Mouse (Mus musculus): ENCODE results near the gene Ldlrad3.

The Ldlrad3 gene

DNA sequence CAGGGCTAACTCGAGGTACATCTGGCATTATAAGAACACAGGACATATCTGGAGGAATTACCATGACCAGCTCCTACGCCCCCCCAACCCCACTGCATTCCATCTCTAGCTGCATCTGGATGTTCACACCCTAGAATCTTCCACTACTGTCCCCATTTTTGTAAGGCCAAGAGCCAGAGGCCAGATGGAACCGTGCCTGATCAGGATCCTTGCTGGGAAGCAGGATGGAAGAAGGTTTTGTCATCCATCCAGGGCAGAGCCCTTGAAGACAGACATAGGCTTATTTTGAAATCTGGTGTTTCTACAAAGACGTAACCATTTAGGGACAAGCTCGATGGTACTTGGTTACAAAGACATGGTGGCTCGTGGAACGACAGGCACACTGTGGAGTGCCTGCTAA is 139.7 kb downstream of the Ldlrad3 start:
- POLR2A ChIA-PET, result interaction anchor here in 1 of 4 experiments (2.5 kb wide), 1 partner anchor 9 kb away, joined by 8 read pairs; no protein-coding TSS in a partner anchor
- CTCF ChIA-PET, result interaction anchor here in 1 of 4 experiments (0.8 kb wide), 1 partner anchor 31 kb away, joined by 3 read pairs; no protein-coding TSS in a partner anchor

DNA sequence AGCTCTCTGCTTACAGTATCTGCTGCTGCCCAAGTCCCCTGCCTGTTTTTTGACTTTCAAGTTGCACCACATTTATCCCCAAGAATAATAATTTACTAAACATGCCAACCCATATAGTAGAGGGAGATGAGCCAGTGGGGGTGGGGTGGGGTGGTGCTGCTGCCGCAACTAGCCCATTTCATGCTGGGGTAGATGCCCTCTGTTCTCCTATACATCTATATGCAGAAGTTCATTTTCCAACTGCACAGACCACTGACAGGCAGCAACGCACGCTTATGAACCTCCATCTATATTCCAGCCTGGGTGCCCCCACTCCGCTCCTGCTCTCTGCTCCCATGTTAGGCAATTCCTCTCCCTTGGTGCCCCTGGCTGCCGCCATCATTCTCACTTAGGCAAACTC is 145.7 kb downstream of the Ldlrad3 start:
- CTCF ChIA-PET, result no interaction called here
- POLR2A ChIA-PET, result no interaction called here

DNA sequence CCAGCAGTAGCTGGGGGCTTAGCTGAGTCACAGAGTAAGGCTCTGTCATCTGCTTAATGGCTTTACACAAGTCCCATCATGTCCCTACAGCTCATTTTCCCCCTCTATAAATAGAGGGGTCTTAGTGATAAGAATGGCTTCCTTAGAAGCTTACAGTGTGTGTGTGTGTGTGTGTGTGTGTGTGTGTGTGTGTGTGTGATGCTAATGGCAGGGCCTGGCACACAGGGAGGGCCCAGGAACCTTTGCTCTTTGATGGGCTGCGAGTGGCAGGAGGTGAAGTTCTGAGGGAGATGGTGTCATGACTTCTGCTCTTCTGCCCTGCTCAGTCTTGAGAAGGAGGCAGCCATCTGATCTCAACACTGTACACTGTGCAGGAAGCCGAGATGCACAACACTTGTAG is 146.2 kb downstream of the Ldlrad3 start:
- CTCF ChIA-PET, result interaction anchor here in 1 of 4 experiments (0.6 kb wide), 1 partner anchor 983 kb away, joined by 3 read pairs; no protein-coding TSS in a partner anchor
- POLR2A ChIA-PET, result interaction anchor here in 1 of 4 experiments (1.4 kb wide), 1 partner anchor 132 kb away, joined by 3 read pairs; no protein-coding TSS in a partner anchor

DNA sequence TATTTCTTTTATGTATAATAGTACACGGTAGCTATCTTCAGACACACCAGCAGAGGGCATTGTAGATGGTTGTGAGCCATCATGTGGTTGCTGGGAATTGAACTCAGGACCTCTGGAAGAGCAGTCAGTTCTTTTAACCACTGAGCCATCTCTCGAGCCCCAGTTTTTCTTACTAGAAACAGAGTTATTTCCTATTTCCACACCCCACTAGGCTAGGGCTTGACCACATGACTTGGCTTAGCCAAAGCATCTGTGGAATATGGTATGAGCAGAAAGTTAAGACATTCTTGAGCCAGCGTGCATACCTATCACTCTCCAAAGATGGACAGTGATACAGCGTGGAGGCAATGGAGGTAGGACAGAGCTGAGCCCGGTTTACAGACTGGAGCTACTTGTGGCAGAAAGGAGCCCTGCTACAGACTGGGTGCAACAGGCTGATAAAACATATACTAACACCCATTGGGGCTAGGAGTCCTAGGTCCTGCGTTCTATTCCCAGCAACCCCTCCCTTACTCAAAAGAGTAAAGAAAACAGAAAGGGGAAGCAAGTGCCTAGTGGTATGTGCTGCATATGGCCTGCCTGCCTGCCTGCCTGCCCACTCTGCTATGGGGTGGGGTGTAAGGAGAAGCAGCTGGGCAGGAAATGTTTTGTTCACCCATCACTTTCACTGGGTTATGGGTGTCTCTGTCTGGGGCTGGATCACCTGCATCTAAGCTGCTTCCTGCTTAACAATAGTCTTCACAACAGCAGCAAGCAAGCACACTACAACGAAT is 147.1 kb downstream of the Ldlrad3 start:
- ChIA-PET CTCF (interaction anchor here in 3 of 4 experiments (0.6 to 1.0 kb wide), 3 partner anchors 9 to 984 kb away, joined by 3 read pairs; no protein-coding TSS in a partner anchor), POLR2A (interaction anchor here in 1 of 4 experiments (1.4 to 1.5 kb wide), 2 partner anchors 25 to 133 kb away, joined by 3 to 6 read pairs; no protein-coding TSS in a partner anchor)

DNA sequence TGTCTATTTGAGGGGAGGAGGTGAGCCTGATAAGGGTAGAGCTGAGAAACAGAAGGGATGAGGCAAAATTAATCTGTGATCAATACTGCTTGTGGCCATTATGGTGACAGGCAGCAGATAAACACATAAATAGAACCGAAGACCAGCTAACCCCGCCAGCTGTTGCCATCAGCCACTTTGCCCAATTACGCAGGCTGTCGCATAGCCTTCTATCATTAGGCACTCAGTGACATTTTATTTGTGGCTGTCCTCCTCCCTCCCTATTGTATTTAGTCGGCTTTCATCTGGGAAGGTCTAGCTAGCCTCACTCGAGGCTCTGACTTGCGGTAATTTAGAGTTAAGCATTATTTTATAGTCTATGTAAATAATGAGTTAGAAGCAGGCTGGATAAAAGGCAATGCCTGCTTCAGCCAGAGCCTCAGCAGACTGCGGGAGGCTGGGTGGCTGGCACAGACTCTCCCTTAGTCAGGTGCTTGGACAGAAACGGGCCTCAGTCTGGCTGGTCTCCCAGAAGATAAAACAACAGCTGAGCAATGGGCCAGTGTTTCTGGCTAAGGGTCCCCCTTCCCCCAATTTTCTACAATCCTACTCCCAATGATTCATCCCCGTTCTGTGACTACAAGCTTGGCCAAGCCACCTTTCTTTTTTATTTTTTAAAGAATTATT is 147.8 kb downstream of the Ldlrad3 start:
- CTCF ChIA-PET, result interaction anchor here in 2 of 4 experiments (0.6 to 1.0 kb wide), 2 partner anchors 8 to 407 kb away, joined by 3 read pairs; no protein-coding TSS in a partner anchor
- POLR2A ChIA-PET, result interaction anchor here in 1 of 4 experiments (1.4 to 2.5 kb wide), 3 partner anchors 9 to 133 kb away, joined by 3 to 8 read pairs (median 6); no protein-coding TSS in a partner anchor

DNA sequence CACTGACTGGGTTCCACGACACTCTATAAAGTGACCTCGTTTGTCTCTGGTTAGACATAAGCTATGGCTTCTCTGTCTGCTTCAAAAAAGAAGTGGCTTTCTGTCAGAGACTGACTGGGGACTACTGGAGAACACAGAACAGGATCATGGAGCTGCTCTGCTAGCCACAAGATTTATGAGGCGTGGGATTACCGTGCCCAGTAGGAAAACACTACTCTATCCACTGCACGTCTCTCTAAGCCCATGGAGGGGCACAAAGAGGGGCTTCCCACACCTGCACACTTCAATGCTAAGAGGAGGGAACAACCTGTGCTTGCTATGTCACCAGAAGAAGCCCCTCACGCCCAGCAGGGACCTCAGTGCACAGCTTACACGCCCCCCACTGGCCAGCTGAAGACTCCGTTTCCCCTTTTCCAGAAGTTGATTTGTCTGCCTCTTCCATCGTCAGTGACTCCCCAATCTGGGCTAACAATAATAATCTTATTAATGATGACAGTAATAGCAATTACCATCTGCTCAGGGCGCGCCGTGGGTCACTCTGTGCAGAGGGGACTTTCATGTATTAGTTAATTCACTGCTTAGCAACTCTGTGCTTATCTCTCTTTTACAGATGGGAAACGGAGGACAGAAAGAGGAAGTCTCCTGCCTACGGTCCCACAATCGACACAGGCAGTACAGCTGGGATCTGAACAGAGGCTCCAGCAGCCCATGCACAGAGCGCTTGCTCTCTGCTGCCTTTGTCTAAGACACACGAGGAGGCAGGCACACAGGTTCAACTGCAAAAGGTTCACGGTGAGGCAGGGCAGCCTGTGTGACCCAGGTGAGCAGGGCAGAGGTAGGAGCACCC is 149.3 kb downstream of the Ldlrad3 start:
- CTCF ChIA-PET, result no interaction called here
- POLR2A ChIA-PET, result interaction anchor here in 1 of 4 experiments (1.5 to 2.5 kb wide), 2 partner anchors 11 to 22 kb away, joined by 6 to 8 read pairs; no protein-coding TSS in a partner anchor

DNA sequence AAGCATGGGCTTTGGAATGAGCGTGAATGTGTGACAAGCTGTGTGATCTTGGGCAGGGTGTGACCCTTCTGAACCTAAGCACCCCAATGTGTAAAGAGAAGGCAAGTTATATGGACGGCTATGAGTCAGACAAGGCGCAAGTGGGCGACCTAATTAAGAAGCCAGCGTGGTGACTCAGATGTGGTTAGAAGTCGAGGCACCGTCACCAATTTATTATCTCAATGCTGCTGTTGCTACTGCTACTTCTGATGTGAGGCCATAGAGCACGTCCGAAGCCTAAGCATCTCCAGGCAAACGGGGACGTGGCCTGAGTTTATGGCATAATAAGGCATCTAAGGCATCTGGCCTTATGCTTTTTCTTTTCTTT is 151.7 kb downstream of the Ldlrad3 start:
- POLR2A ChIA-PET, result no interaction called here
- CTCF ChIA-PET, result no interaction called here

DNA sequence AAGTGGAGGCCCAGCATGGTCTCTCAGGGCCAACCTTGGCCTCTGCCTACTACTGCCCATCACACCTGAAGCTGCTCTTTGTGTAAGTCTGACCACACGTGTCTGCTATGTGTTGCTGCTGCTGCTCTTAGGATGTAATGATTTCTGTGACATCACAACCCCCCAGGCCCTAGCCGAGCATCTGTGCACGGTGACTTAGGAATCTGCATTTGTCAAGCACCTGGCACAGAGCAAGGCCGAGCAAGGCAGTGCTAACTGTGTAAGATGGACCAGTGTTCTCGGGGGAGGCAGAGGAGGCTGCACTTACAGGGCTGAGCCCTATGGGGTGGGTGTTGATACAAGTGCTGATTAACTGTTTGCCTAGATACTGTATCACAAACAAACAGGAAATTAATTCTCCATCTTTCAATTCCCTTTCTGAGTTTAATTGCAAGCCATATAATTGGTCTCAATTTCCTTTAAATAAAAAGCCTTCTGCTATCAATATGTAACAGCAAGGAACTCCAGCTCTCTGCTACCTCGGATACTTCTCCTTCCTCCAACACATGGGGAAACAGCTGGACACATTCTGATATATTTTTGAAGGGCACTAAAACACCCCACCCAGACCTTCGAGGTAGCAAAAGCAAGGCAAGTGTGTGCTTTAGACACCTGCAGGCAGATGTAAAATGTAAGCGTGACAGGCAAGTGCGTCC is 152.2 kb downstream of the Ldlrad3 start:
- ChIA-PET CTCF (no interaction called here), POLR2A (interaction anchor here in 1 of 4 experiments (1.0 kb wide), 1 partner anchor 72 kb away, joined by 3 read pairs; no protein-coding TSS in a partner anchor)

DNA sequence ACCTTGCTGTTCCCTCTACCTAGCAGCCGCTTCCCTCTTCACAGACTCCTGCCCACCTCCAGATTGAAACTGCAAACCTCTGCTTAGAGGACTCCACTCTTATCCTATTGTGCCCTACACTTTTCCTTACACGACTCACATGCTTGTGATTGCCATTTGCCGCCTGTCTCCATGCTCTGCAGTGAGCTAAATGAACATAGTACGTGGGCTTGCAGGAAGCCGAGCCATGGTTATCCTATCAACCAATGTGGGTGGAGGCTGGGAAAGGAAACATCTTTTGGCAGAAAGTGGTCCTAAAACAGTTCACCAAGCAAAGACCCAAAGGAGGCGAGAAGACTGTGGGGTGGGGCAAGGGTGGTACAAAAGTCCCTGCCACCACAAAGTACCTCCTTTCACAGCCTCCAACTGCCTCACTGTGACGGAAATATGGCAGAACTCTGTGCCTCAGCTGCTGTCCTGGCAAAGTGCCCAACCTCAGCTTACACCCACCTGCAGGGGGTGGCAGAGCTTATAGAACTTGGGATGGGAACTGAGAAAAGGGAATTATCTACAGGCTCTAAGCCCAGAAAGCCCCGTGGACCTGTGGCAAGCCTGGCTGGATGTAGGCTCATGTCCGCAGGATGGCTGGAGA is 153.4 kb downstream of the Ldlrad3 start:
- CTCF ChIA-PET, result interaction anchor here in 1 of 4 experiments (0.7 kb wide), 1 partner anchor 127 kb away, joined by 3 read pairs; no protein-coding TSS in a partner anchor
- POLR2A ChIA-PET, result interaction anchor here in 1 of 4 experiments (1.0 kb wide), 1 partner anchor 16 kb away, joined by 3 read pairs; no protein-coding TSS in a partner anchor

DNA sequence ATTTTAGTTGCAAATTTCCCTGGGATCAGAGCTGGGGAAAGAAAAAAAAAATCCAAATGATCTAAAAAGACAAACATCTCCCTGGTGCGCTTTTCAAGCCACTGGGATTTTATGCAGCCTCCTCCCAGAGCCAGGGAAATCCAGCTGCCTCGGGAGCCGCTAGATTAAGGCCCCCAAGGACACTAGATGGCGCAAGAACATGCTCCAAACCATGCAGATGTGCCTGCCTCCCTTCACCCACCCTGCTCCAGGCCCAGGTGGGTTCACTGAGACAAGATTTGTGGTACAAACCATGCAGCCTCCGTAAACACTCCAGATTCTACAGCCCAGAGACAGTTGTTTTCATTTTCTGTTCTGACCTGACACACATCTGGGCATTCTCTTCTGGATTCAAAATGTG is 155.5 kb downstream of the Ldlrad3 start:
- ChIA-PET POLR2A (interaction anchor here in 1 of 4 experiments (0.7 to 1.0 kb wide), 2 partner anchors 16 to 17 kb away, joined by 3 read pairs; no protein-coding TSS in a partner anchor), CTCF (interaction anchor here in 3 of 4 experiments (0.6 to 1.5 kb wide), 14 partner anchors 8 to 421 kb away, joined by 3 to 4 read pairs (median 3); no protein-coding TSS in a partner anchor)

DNA sequence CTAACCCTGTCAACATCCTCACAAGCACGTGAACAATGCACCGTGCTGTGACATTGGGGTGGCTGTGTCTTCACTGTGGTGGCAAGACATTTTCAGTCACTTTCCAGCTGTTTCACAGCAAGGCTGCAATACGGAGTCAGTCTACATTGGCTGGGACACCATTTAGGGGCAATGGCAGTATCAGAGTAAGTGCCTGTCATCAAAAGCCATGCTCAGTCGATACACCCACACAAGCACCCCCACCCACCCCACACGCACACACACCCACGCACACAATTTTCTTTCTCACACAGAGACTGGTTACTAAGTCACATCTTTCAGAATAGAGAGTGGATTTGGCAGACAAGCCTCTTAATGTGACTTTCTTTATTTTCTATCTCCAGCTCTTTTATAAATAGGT is 156.0 kb downstream of the Ldlrad3 start:
- CTCF ChIA-PET, result interaction anchor here in 3 of 4 experiments (0.5 to 1.5 kb wide), 15 partner anchors 9 to 643 kb away, joined by 3 to 4 read pairs (median 3); no protein-coding TSS in a partner anchor
- POLR2A ChIA-PET, result interaction anchor here in 1 of 4 experiments (0.7 to 1.0 kb wide), 2 partner anchors 15 to 17 kb away, joined by 3 read pairs; no protein-coding TSS in a partner anchor

DNA sequence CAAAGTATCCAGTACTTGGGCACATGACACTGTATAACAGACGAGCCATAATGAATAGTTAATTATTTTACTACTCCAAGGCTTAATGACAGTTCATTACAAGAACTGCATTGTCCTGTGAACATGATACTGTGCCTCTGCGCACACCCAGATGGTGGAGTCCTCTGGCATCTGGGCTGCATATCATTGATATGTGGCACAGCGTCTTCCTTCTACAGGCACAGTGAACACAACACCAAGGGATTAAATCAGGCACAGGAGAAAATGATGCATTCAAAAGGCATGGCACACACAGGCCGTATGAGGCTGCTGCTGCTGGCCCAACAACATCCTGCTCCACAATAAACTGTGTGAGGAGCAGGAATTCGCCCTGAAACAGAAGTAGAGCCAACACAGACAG is 156.5 kb downstream of the Ldlrad3 start:
- POLR2A ChIA-PET, result no interaction called here
- CTCF ChIA-PET, result interaction anchor here in 3 of 4 experiments (0.5 to 1.5 kb wide), 6 partner anchors 23 to 644 kb away, joined by 3 to 4 read pairs (median 3); no protein-coding TSS in a partner anchor

DNA sequence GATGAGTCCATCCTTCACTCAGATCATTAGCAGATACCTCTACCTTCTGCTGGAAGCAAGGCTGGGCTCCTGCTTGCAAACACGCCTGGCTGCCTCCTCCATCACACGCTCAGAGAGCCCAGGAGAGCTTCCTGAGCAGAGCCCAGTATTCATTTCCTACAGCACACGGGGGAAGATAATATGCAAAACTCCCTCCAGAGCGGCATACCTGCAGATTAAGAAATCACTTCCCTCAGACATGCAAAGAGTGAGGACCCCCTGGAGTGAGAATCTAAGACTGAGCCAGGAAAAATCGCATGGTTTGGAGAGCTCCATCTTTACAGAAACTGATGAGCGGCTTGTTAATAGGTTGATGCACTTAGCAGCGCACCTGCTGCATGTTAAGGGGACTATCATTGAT is 158.9 kb downstream of the Ldlrad3 start:
- CTCF ChIA-PET, result no interaction called here
- POLR2A ChIA-PET, result interaction anchor here in 1 of 4 experiments (0.6 kb wide), 1 partner anchor 62 kb away, joined by 3 read pairs; no protein-coding TSS in a partner anchor

DNA sequence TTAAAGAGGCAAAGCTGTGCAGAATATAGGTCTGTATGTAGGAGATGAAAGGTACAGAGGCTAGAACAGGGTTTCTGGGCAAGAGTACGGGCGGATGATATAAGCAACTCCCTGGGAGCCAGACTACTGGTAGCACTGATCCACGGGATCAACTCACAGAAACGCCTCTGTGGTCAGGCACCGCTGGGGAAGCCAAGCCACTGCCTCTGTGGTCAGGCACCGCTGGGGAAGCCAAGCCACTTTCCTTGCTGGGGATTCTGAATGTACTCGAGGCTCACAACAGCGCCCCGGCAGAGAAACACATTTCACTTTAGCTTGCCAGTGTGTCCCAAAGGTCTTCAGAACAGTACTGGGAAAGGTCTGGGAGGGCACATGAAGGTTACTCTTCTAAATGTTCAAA is 160.0 kb downstream of the Ldlrad3 start:
- CTCF ChIA-PET, result no interaction called here
- POLR2A ChIA-PET, result interaction anchor here in 1 of 4 experiments (0.6 kb wide), 1 partner anchor 128 kb away, joined by 4 read pairs; no protein-coding TSS in a partner anchor

DNA sequence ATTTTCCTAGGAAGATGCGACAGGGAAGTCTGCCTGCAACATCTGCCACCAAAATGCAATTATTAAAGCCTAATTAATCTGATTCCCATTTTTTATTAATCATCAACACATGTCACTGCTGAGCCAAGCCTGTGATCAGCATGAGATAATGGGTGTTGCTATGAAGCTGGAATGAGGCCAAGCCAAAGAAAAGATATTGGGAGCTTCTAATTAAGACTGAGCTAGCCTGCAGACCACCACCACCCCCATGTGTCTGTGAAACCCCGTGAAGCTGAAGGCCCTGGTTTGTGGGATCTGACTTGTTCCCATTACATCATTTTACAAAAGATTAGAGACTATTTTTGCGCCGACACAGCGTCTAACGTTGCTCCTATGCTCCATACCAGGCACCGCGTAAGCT is 161.7 kb downstream of the Ldlrad3 start:
- ChIA-PET POLR2A (no interaction called here), CTCF (no interaction called here)

DNA sequence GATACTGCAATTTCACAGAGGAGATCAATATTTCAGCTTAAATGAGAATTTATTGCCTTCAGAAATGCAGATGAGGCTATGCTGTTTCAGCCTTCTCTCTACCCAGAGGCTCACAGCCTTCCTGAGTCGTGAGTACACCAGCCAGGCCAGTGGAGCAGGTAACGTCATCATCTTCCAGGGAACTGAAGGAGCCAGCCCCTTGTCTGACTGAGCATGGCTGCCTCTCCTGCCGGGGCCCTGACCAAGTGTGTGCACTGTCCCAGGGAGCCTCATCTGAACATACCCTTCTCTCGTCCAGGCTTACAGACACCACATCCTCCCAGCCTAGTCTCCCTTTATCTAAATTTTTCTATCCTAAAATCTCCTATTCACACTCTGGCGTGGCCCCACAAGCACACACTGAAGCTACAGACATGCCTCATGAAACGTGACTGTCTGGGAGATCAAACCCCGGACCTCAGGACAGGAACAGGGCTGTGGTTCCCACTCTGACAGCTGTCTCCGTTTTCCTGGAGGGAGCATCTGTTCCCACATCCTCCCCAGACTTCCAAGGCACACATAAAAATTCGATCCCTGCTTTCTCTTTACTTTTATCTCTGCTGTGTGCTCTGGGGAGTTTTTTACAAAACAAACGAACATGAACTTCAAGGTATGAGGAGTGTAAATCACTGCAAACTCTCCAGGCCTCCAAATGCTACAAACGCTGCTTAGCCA is 164.7 kb downstream of the Ldlrad3 start:
- CTCF ChIA-PET, result no interaction called here

DNA sequence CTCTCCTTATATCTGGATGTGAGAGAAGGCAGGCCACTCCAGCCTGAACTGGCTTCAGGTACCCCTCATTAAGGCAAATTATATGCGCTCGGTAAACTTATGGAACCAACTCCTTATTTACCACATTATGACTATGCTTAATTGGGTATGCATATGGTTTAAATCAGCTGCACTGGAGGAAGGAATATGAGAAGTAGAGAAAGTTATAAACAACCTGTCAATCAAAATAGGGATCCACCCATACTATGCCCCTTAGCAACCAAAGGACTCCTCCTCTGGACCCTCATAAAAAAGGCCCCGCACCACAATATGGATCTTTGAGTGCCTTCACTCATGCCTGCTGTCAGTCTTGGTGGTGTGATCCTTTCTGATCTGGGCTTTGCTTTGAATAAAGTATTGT is 165.6 kb downstream of the Ldlrad3 start:
- POLR2A ChIA-PET, result no interaction called here
- CTCF ChIA-PET, result interaction anchor here in 1 of 4 experiments (1.3 kb wide), 1 partner anchor 37 kb away, joined by 4 read pairs; no protein-coding TSS in a partner anchor

More for the DNA sequence above, 164.7 kb downstream of the Ldlrad3 start:
- POLR2A ChIA-PET, result no interaction called here
